Mouse (Mus musculus) heart, adult 18-20 months (tissue): ENCODE results near the gene Dennd1a. TPM values are rescaled to one million over a fixed set of nuclear protein-coding genes. Genes with fewer than 3 reads are reported as not detected.

Experiments
- DNase-seq, 2 experiments: peaks; one replicate each; pipeline ENCODE4 v3.0.0; 2021 to 2022; ENCODE audit warnings: mixed read lengths in 1 of 2
- total RNA-seq, 2 experiments: library from RNA; stranded (reverse); gene quantifications; 2 replicates each; pipeline ENCODE4 v1.2.3; 2021

Dennd1a gene
- total RNA-seq, 2 experiments from 2014 or later: 22.9 to 27.2 TPM

GRCm38 (mm10) chr2:37872791-37873190, 414.4 kb downstream of the Dennd1a start:
- no peak for DNase-seq

DNA sequence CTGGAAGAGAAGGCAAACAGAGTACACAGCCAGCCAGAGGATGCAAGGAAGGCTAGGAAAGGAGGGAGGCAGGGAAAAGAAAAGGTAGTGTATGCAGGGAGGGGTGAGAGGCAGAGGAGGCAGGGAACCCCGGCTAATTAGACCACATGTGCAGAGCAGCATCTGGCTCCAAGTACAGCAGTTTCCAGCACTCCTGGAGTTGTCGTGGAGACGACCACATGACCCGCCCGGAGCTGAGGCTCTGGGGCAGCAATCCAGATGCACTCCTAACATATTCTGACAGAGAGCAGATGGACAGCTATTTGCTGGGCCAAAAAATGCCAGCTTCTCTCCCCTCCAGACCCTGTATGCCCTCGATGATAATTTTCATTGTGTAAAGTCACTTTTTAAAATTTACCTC, 417.6 kb downstream of the Dennd1a start:
- no peak for DNase-seq

DNA sequence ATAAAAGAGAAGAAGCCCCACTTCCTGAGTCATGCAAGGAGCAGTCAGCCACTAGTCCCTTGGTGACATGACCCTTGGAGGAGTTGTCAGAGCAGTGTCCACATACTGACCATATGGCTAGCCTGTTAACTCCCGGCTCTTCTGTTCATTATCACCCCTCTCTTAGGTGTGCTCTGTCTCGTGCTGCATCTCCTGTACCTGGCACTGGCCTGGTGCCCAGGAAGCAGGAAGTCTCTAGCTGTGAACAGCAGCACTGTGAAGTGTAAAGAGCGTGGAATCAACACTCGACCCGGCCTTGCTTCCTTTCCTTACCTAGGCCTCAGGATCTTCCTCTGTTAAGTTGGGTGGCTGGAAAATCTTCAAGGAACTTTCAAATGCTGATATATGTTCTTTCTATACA, 419.8 kb downstream of the Dennd1a start:
- DNase-seq: no peak

- peak; percentile 9 to 14 for DNase-seq
These were observed 429.7 kb downstream of the Dennd1a start for GRCm38 (mm10) chr2:37857472-37857871.

DNA sequence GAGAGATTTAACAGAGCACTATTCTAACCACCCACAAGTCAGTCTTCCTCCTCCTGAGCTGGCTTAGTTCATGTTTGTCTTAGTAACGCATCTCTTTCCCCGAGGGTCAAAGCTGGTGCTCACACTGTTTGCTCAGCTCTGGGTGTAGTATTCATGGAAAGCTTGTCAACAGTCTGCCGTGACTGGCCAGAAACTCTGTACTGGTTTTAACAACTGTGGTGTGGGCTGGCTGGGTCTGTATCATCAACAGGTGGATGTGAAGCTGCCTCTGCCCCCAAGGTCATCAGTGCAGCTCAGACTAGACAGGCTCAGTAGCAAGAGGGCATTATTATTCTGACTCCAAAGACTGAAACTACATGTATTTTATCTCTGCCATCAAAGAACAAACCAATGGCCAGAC, 430.2 kb downstream of the Dennd1a start:
- DNase-seq: no peak

- no peak for DNase-seq
These were observed 432.0 kb downstream of the Dennd1a start for GRCm38 (mm10) chr2:37855226-37855625.

GRCm38 (mm10) chr2:37853878-37854435, 433.2 kb downstream of the Dennd1a start:
- no peak for DNase-seq

DNA sequence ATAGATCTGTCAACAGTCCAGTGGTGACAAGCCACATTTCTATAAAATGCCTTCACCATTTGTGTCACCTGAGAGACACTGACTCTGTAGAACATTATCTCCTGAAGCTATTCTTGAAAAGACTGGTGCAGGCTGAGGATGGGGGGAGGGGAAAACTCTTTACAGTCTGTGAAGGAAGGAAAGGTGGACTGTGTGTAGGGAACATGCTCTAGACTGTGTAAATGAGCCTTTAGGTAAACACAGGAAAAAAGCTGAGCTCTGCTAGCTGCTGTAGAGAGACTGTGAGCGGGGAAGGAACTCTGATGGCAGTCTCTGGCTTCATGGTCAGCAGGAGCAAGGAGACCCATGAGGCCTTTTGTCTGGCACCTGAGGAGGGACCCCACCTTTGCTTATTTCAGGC, 436.6 kb downstream of the Dennd1a start:
- no peak for DNase-seq

DNA sequence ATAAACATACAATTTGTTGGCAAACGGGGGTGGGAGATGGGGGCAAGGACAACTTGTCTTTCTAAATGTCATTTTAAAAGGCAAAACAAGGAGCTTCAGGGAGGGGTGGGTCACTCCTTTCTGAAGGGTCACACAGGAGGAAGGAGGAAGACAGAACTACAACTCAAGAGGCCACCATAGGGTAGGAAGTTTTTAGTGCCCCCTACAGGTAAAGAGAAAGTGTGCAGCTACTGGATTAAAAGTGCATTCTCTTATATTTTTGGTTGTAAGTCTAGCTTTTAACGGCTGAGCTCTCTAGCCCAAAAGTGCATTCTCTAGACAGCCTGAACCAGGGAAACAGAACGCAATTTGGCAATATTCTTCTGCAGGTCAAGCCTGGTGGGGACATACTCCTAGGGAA, 437.8 kb downstream of the Dennd1a start:
- no peak for DNase-seq

GRCm38 (mm10) chr2:37842719-37843118, 444.5 kb downstream of the Dennd1a start:
- no peak for DNase-seq

DNA sequence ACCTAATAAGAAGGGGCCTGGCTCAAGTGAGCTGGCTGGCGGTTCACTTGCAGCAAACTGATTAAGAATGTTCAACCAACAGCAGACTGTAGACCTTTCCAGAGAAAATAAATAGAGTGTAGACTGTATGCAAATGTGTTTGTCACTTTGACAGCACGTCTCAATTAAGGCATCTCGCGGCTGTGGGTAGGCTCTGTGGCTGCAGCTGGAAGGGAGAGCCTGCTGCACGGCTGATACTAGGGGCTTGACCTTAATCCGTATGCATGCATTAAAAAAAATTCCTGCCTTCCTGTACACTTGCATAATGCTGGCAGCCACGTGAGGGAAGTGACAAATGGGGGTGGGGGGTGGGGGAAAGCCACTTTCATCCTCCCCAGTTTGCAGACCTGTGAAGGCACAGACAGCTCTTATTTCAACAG, 445.0 kb downstream of the Dennd1a start:
- no peak for DNase-seq

- no peak for DNase-seq
These were observed 447.3 kb downstream of the Dennd1a start for GRCm38 (mm10) chr2:37839922-37840321.

GRCm38 (mm10) chr2:37838202-37838984, 448.8 kb downstream of the Dennd1a start:
- no peak for DNase-seq

GRCm38 (mm10) chr2:37837542-37837941, 449.6 kb downstream of the Dennd1a start:
- no peak for DNase-seq

- no peak for DNase-seq
These were observed 450.3 kb downstream of the Dennd1a start for GRCm38 (mm10) chr2:37836926-37837325.

DNA sequence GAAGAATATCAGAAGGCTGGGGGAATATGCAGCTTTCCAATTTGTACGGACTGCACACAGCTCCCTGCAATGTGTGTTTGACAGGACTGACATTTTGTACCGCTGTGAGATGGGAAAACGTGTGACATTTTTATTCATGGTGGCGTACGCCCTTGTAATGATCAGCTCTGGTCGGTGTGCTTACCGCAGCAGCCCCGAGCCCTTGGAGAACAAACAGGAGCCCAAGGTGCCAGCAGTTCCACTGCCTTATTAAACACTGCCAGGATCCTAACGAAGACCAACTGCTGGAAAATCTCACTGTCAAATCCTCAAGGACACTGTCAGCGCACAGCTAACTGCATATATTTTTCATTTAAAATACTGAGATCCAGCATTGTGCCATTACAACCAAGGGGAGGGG, 454.9 kb downstream of the Dennd1a start:
- no peak for DNase-seq

DNA sequence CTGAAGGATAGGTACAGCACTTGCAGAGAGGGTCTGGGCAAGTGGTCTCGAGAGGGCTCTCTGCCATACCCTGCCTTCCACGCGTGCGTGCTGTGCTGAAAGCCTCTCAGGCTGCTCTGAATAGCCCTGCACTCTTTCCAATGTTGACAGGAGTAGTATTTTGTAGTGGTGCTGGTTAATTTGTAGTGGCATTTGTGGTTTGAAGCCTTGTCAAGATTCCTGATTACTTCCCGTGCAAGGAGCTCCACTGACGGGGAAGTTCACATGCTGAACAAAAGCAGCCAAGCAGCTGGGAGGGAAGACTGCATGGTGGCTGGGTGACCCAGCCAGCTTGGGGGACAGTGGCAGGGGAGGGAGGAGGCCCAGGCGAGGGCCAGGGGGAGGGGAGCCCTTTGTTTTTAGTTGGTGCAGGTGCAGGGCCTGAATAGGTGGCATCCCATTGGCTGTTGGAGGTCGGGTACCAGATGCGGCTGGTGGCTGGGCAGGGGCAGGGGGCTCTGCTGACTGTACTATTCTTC, 457.4 kb downstream of the Dennd1a start:
- DNase-seq: no peak

DNA sequence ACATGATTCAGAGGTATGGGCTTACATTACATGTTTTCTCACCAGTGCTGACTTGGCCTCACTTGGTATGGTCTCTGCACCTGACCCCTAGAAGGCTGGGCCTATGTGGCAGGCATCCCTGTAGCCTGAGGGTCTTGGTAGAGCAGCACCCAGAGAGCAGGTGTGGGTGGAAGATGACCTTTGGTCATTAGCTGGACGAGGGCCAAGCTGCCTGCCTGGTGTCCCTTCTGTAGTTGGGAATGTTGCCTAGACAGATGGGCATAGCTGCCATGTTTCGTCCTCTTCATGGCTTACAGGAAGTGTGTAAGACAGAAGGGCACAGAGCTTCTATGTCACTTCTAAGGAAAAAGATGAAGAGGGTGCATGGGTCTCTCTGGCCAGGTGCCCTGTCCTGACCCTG, 463.4 kb downstream of the Dennd1a start:
- DNase-seq: no peak

- DNase-seq: no peak
These were observed 465.1 kb downstream of the Dennd1a start for GRCm38 (mm10) chr2:37822122-37822521.

DNA sequence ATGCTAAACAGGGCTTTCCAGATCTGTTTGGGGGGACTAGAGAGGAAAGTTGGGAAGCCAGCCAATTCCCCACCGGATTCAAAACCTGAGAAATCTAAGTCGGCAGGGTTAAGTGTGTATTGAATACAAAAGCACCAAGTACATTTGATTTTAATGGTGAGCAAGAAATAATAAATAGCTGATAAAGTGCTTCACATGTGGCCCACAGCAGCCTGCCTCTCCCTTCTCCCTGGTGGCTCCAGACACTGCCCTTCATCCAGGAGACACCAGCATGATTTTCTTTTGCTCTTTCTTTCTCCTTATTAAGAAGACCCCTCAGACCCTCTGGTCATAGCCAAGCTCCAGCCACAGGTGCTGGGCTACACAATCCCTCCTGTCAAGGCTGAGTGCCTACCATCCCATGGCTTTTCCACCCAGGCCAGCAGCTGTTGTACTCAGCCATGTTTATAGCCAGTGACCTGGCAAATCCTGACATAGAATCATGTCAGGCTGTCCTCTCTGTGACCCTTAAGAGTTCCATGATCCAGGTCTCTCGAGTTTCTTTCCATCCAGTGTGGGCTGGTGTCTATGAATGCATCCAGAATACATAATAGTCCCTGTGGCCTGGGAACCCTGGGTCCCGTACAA, 467.6 kb downstream of the Dennd1a start:
- DNase-seq: no peak

DNA sequence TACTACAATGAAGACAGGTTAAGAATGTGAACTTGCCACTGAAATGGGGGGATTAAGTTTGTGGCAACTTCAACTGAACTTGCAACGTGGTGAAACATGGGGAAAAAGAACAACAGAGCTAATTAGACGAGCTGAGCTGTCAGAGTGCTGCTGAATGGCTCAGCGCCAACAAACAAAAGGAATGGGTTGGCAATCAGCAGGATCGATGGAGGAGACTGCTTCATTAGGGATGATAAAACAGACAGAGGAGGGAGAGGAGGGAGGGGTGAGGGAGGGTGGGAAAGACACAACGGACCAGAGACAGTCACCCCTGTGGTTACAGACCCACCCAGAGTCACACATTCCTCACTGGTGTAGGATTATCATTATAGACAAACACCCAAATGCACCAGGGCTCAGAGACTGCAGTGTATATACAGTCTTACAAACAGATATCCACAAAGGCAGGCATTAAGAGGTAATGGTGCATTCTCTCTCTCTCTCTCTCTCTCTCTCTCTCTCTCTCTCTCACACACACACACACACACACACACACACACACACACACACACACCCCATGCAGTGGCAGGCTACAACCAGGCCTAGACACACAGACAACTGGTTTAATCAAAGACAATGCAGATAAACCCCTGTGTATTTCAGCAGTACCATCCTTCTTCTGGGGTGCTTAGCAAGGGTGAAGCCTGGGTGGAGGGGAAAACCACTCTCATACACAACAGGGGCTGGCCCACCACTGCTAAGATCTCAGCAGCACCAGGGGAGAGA, 468.2 kb downstream of the Dennd1a start:
- no peak for DNase-seq

GRCm38 (mm10) chr2:37815676-37816075, 471.5 kb downstream of the Dennd1a start:
- DNase-seq: peak; percentile 55 to 89
